Mouse (Mus musculus) hindbrain, embryonic 14.5 days (tissue): Measurements from ENCODE around the gene C1qtnf3. TPM values are rescaled to one million over a fixed set of nuclear protein-coding genes. Genes with fewer than 3 reads are reported as not detected.

Experiments used
- ATAC-seq: fragments of 200-750 bp; cut with Nextera tagmentation; 2 replicates; pipeline ENCODE4 v1.8.0; 2017; ENCODE audit warnings: moderate number of reproducible peaks, mild to moderate bottlenecking, moderate TSS enrichment, moderate library complexity; ENCODE audit not compliant: low FRiP score
- DNase-seq: peaks from one replicate; pipeline ENCODE4 v3.0.0-alpha.2; 2015; ENCODE audit warnings: low spot score
- H3K27ac ChIP-seq: fragments of 300-500 bp; sonication (generic); 2 replicates; pipeline ENCODE4 v1.5.1; 2014; ENCODE audit warnings: mild to moderate bottlenecking, moderate library complexity
- H3K27me3 ChIP-seq: fragments of 300-500 bp; sonication (generic); 2 replicates; pipeline ENCODE4 v1.6.1; 2014; ENCODE audit warnings: mild to moderate bottlenecking, low read length, mixed read lengths; ENCODE audit not compliant: control insufficient read depth, insufficient read depth
- H3K36me3 ChIP-seq: fragments of 300-500 bp; sonication (generic); replicated peaks from 2 replicates; pipeline ENCODE4 v1.6.1; 2014; ENCODE audit not compliant: control insufficient read depth, insufficient read depth
- H3K4me1 ChIP-seq: fragments of 300-500 bp; sonication (generic); replicated peaks from 2 replicates; pipeline ENCODE4 v1.6.1; 2014; ENCODE audit warnings: antibody characterized with exemption, low read length, mixed read lengths; ENCODE audit not compliant: control insufficient read depth, insufficient read depth
- H3K4me2 ChIP-seq: fragments of 300-500 bp; sonication (generic); replicated peaks from 2 replicates; pipeline ENCODE4 v1.6.1; 2014; ENCODE audit warnings: mild to moderate bottlenecking, moderate library complexity
- H3K4me3 ChIP-seq: fragments of 300-500 bp; sonication (generic); replicated peaks from 2 replicates; pipeline ENCODE4 v1.5.1; 2014; ENCODE audit warnings: mild to moderate bottlenecking, low read length
- H3K9ac ChIP-seq: fragments of 300-500 bp; sonication (generic); 2 replicates; pipeline ENCODE4 v1.6.1; 2014
- H3K9me3 ChIP-seq: fragments of 300-500 bp; sonication (generic); 2 replicates; pipeline ENCODE4 v1.6.1; 2016; ENCODE audit warnings: low read length; ENCODE audit not compliant: control insufficient read depth
- WGBS: fragments of 180-500 bp; shearing (Covaris S2); extraction: QIAGEN DNeasy Blood & Tissue Kit; methylation state at CpG from one replicate; pipeline ENCODE4 v1.1.7; 2014; 5-methylcytosine and 5-hydroxymethylcytosine counted together
- polyA plus RNA-seq: library from polyadenylated mRNA; unstranded; fragments of >200 nt; fragmentation: Nextera tagmentation; extraction: Ambion mirVana; gene quantifications from 2 replicates; pipeline ENCODE4 v1.2.1, GENCODE M21; 2014

Gene C1qtnf3
- polyA plus RNA-seq, result 4.1 and 5.5 TPM in 2 replicates

DNA sequence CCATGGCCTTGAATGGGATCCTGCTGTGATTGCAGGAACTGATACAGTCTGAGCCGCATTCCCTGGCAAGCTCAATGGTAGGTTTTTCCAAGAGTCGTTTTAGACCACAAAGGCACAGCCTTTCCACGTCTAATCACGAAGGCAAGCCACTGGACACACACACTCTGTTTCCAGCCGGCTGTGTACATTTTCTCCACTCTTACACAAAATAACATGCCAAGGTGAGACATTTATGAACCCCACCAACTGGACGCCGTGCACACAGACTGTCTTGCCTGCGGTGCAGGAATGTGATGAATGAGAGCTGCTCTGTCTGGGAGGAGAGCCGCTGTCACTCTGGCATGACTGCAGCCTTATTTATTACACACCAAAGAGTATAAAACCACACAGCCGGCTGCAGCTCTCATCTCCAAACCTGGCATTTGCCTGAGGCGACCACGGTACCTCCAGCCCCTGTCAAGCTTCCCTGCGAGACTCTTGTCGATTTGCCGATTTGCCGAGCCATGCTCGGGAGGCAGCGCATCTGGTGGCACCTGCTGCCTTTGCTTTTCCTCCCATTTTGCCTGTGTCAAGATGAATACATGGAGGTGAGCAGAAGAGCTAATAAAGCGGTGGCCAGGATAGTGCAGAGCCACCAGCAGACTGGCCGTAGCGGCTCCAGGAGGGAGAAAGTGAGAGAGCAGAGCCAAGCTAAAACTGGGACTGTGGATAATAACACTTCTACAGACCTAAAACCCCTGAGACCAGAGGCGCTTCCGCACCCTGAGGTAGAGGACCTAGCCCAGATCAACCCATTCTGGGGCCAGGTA, at the start of gene C1qtnf3:
Gene C1qtnf3, plus strand, starts transcription at position 382 of the 809 bp plus-strand sequence.
- peaks cover 5% of the 10 kb centered on the region; the same call in 1 of the 2 replicates for H3K4me1 ChIP-seq
- 0 out of 2 replicates have a peak within 1 kb of the TSS, but pooled peaks have one; percentile 1 for H3K4me3 ChIP-seq
- H3K9me3 ChIP-seq, result no peaks in the 10 kb centered on the region
- peak within 1 kb of the TSS; percentile 42 for H3K4me2 ChIP-seq
- ATAC-seq (peak; percentile 66), DNase-seq (no peak)
- WGBS, result 58% methylated on average over 23 of the region's 23 CpGs
- H3K27me3 ChIP-seq, result no peaks in the 10 kb centered on the region
- no peak within 1 kb of the TSS for H3K9ac ChIP-seq
- H3K27ac ChIP-seq, result peak within 1 kb of the TSS; percentile 4; the same call in 1 of the 2 replicates
- H3K36me3 ChIP-seq, result no peaks in the 10 kb centered on the region

DNA sequence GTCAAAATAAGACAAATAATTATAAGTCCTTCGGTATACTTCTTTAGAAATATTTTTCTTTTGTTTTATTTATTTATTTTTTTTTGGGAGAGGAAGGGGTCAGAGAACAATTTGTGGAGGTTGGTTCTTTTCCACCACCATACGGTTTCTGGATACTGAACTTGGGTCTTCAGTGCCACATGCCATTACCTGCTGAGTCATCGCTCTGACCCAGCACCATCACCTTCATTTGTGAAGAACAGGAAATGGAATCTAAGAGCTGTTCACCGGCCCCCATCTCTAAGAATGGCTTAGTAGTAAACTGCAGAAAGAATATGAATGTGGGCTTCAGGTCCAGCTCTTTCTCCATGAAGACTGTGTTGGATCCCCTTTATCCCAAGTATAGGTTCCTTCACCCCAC, 49.8 kb upstream of the C1qtnf3 start:
- Histone ChIP-seq H3K27me3 (no peaks in the 10 kb centered on the region), H3K4me3 (no peak overlapping the region), H3K9me3 (no peaks in the 10 kb centered on the region), H3K9ac (no peak overlapping the region), H3K4me1 (no peaks in the 10 kb centered on the region), H3K27ac (no peak overlapping the region), H3K4me2 (no peak overlapping the region), H3K36me3 (no peaks in the 10 kb centered on the region)
- 90% methylated on average over 4 of the region's 4 CpGs for WGBS
- no peak for ATAC-seq
- DNase-seq, result no peak

DNA sequence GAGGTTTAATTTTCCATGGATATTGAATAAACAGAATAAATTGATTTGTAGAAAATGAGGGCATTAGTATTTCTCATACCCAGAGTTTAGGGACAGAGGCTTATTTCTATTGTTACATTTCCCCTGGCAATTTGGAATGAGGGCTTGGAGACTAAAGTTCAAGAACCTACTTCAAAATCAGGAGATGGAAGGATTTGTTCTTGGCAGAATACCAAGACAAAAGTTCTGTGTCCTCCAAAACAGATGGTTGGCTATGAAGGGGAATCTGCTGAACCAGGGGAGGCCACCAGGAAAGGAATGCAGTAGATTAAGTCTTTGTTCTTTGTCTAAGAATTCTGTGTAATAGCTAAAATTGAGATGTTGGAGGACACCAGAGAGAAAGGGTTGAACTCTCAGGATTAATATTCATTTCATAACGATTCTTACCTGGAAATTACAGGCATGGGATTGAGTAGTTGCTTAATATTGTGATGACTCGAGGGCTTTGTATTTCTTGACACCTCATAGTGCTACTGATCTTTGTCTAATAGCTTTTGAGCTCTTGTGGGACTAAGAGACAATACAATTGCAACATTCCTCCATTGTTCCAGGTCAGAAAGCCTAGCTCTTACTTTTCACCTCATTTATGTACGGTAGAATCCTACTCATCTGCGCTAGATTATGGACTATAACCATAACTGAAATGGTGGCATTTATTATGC, 35.4 kb upstream of the C1qtnf3 start:
- ATAC-seq (no peak), DNase-seq (no peak)
- Histone ChIP-seq H3K9ac (no peak overlapping the region), H3K27ac (no peak overlapping the region), H3K9me3 (no peaks in the 10 kb centered on the region), H3K4me2 (no peak overlapping the region), H3K4me1 (no peaks in the 10 kb centered on the region), H3K27me3 (no peaks in the 10 kb centered on the region), H3K4me3 (no peak overlapping the region), H3K36me3 (no peaks in the 10 kb centered on the region)
- 82% methylated on average over 4 of the region's 4 CpGs for WGBS

DNA sequence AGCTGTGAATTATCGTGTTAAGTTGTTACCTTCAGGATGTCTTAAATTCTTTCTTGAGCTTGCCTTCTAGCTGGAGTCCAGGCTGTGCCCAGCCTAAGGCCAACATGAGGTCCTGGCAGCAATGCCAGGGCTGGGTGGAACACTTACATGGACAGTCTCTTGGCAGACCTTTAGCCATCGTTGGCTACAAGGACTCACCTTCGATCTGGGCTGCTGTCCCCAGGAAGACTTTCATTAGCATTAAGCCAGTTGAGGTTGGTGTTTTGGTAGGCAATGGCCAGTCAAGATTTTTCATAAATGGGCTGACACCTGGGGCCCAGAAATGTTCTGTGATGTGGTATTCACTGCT, 34.8 kb upstream of the C1qtnf3 start:
- over 99% methylated on average over 3 of the region's 3 CpGs for WGBS
- DNase-seq, result no peak

DNA sequence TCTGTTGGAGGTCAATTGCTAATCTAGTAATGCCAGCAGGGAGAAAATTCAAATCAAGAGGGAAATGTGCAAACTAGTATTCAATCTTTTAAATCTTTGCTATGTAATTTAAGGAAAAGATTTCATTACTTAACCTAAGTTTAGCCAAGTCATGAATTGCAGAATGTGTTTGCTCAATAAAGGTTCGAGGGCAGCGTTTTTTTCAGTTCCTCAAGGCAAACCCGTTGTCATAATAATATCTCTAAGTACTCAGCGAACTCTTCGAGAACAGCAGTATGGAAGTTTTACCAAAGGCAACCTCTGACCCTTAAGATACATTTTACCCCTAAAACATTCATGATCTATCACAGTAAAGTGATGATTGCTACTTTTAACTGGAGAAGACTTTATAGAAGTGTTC, 31.9 kb upstream of the C1qtnf3 start:
- Histone ChIP-seq H3K4me3 (no peak overlapping the region), H3K27ac (no peak overlapping the region), H3K4me1 (no peaks in the 10 kb centered on the region), H3K36me3 (no peaks in the 10 kb centered on the region), H3K9ac (no peak overlapping the region), H3K9me3 (no peaks in the 10 kb centered on the region), H3K4me2 (no peak overlapping the region), H3K27me3 (no peaks in the 10 kb centered on the region)
- WGBS, result 81% methylated on average over 5 of the region's 5 CpGs
- ATAC-seq, result no peak
- no peak for DNase-seq

More for the DNA sequence above, 34.8 kb upstream of the C1qtnf3 start:
- Histone ChIP-seq H3K36me3 (no peaks in the 10 kb centered on the region), H3K27me3 (no peaks in the 10 kb centered on the region), H3K27ac (no peak overlapping the region), H3K9me3 (no peaks in the 10 kb centered on the region), H3K9ac (no peak overlapping the region), H3K4me2 (no peak overlapping the region), H3K4me1 (no peaks in the 10 kb centered on the region), H3K4me3 (no peak overlapping the region)
- ATAC-seq, result no peak

DNA sequence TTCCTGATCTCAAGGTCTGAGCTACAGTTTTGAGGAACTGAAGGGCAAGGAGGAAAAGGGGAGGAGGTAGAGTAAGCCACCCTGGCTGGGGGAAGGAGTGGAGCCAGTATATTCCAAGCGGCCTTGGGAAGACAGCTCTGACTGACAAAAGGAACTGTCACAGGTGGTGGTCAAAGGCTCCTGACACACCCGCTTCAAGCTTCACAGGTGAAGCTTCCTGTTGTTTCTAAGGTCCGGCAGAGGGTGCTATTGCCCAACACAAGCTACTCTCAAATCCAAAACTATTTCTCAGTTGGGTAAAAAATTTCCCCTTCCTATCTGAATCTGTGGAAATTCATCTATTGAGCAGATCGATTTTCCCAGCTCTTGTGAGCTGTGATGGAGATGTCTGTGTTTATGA, 31.1 kb upstream of the C1qtnf3 start:
- Histone ChIP-seq H3K27ac (no peak overlapping the region), H3K27me3 (no peaks in the 10 kb centered on the region), H3K9ac (no peak overlapping the region), H3K9me3 (no peaks in the 10 kb centered on the region), H3K36me3 (no peaks in the 10 kb centered on the region), H3K4me3 (no peak overlapping the region), H3K4me1 (no peaks in the 10 kb centered on the region), H3K4me2 (no peak overlapping the region)
- DNase-seq, result peak; percentile 72
- no peak for ATAC-seq
- WGBS, result 27% methylated on average over 4 of the region's 4 CpGs

DNA sequence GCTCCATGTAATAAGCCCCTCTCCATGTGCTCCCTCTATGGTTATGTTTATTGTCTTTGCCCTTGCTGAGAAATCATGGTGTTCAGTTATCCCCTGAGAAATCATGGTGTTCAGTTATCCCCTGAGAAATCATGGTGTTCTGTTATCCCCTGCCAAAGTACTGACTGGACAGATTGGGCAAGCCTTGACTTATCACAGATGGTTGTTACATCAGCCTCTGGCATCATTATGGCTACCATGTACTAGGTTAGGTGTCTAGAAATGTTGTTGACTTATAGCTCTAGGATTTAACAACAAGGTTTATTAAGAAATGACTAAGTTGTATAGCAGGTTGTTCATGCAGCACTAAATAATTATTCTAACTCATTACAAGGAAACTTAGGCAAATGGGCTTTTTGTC, 30.1 kb upstream of the C1qtnf3 start:
- Histone ChIP-seq H3K36me3 (no peaks in the 10 kb centered on the region), H3K4me3 (no peak overlapping the region), H3K27me3 (no peaks in the 10 kb centered on the region), H3K4me2 (no peak overlapping the region), H3K9me3 (no peaks in the 10 kb centered on the region), H3K4me1 (no peaks in the 10 kb centered on the region), H3K27ac (no peak overlapping the region), H3K9ac (no peak overlapping the region)
- no peak for DNase-seq
- no peak; the same call in 1 of the 2 replicates for ATAC-seq

DNA sequence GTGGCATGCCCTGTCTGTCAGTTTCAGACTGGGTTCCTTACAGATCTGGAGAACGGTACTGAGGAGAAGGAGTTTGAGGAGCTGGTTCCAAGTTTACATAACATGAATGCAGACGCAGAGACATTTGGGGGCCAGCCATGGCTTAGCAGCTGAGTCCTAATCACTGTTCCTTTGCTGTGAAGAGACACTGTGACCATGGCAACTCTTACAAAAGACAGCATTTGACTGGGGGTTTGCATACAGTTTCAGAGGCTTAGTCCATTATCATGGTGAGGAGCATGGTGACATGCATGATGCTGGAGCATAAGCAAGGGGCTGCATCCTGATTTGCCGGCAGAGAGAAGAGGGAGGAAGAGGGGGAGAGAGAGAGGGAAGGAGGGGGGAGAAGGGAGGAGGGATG, 29.6 kb upstream of the C1qtnf3 start:
- H3K27ac ChIP-seq, result no peak overlapping the region
- no peak overlapping the region for H3K4me2 ChIP-seq
- H3K4me3 ChIP-seq, result no peak overlapping the region
- 26% methylated on average over 3 of the region's 3 CpGs for WGBS
- H3K27me3 ChIP-seq, result no peaks in the 10 kb centered on the region
- H3K9me3 ChIP-seq, result no peaks in the 10 kb centered on the region
- peak; percentile 28 for DNase-seq
- no peaks in the 10 kb centered on the region for H3K4me1 ChIP-seq
- no peak overlapping the region for H3K9ac ChIP-seq
- ATAC-seq, result peak; percentile 63; the same call in 1 of the 2 replicates
- no peaks in the 10 kb centered on the region for H3K36me3 ChIP-seq

- ATAC-seq (no peak), DNase-seq (no peak)
- Histone ChIP-seq H3K27me3 (no peaks in the 10 kb centered on the region), H3K27ac (no peak overlapping the region), H3K4me3 (no peak overlapping the region), H3K4me2 (no peak overlapping the region), H3K9me3 (no peaks in the 10 kb centered on the region), H3K9ac (no peak overlapping the region), H3K4me1 (no peaks in the 10 kb centered on the region), H3K36me3 (no peaks in the 10 kb centered on the region)
- 67% methylated on average over 4 of the region's 4 CpGs for WGBS
Measured at GRCm38 (mm10) chr15:10923076-10923995, 28.8 kb upstream of the C1qtnf3 start.
